Mouse (Mus musculus) lung, adult 2 months (tissue): ENCODE measurements at regions not wholly inside any gene's neighbourhood (a gene's known extent, or its start where the extent isn't known, plus 50 kb on each side); places are given as distances from the start of the nearest gene placed in this dataset.

Experiments
- CTCF ChIP-seq: fragments of 200-500 bp; IDR thresholded peaks from 2 replicates; pipeline ENCODE4 v1.5.1; 2011; ENCODE audit warnings: mild to moderate bottlenecking, low read length, control low read depth; ENCODE audit not compliant: insufficient read depth
- POLR2A ChIP-seq: fragments of 200-500 bp; IDR thresholded peaks from 2 replicates; pipeline ENCODE4 v1.6.1; 2011; ENCODE audit warnings: low read depth, mild to moderate bottlenecking, control low read depth, low read length, borderline replicate concordance; ENCODE audit errors: extremely low read depth

GRCm38 (mm10) chr5:47472027-47472825, 510.7 kb upstream of the Slit2 start:
- no peak for TF ChIP-seq CTCF
- TF ChIP-seq POLR2A = no peak
